Mouse (Mus musculus) liver, embryonic 14.5 days (tissue): ENCODE measurements around the gene Ppp1r14b. TPM values are rescaled to one million over a fixed set of nuclear protein-coding genes. Genes with fewer than 3 reads are reported as not detected.
A peak's percentile ranks its signal among the peaks of the same experiment; 100 is the strongest.

ENCODE experiments used
- ATAC-seq: fragments of 200-750 bp; cut with Nextera tagmentation; 2 replicates; pipeline ENCODE4 v1.8.0; 2017; ENCODE audit warnings: moderate number of reproducible peaks, mild to moderate bottlenecking, moderate library complexity; ENCODE audit not compliant: insufficient read depth
- DNase-seq, 3 experiments: peaks; one replicate each; pipeline ENCODE4 v3.0.0-alpha.2; 2012 to 2013; ENCODE audit warnings: low read depth in 3 of 3, low spot score in 3 of 3
- H3K27ac ChIP-seq: fragments of 300-500 bp; sonication (generic); 2 replicates; pipeline ENCODE4 v1.5.1; 2014; ENCODE audit warnings: moderate library complexity, mild to moderate bottlenecking, control low read depth, inconsistent platforms
- H3K27me3 ChIP-seq: fragments of 300-500 bp; sonication (generic); 2 replicates; pipeline ENCODE4 v1.6.1; 2014; ENCODE audit warnings: mild to moderate bottlenecking, low read length, moderate library complexity; ENCODE audit not compliant: control insufficient read depth, insufficient read depth
- H3K36me3 ChIP-seq: fragments of 300-500 bp; sonication (generic); replicated peaks from 2 replicates; pipeline ENCODE4 v1.6.1; 2014; ENCODE audit warnings: low read depth; ENCODE audit not compliant: control insufficient read depth, insufficient read depth
- H3K4me1 ChIP-seq, 2 experiments: fragments of 200-500 bp in 1 of 2; fragments of 300-500 bp in 1 of 2; sonication (generic) in 1 of 2; replicated peaks; 2 replicates each; pipeline ENCODE4 v1.6.1; 2012 to 2014; ENCODE audit warnings: antibody characterized with exemption in 1 of 2, inconsistent platforms in 1 of 2, low read length in 1 of 2; ENCODE audit not compliant: control insufficient read depth in 2 of 2, insufficient read depth in 2 of 2
- H3K4me2 ChIP-seq: fragments of 300-500 bp; sonication (generic); 2 replicates; pipeline ENCODE4 v1.6.1; 2014; ENCODE audit warnings: low read depth, mild to moderate bottlenecking, control low read depth, moderate library complexity
- H3K4me3 ChIP-seq, 2 experiments: fragments of 200-500 bp in 1 of 2; fragments of 300-500 bp in 1 of 2; sonication (generic) in 1 of 2; 2 replicates each; pipeline ENCODE4 v1.5.1; 2012 to 2014; ENCODE audit warnings: low read depth in 2 of 2, low read length in 2 of 2, mild to moderate bottlenecking in 2 of 2, control low read depth in 1 of 2, inconsistent platforms in 1 of 2, moderate library complexity in 1 of 2; ENCODE audit not compliant: insufficient read depth in 1 of 2
- H3K9ac ChIP-seq: fragments of 300-500 bp; sonication (generic); replicated peaks from 2 replicates; pipeline ENCODE4 v1.6.1; 2014; ENCODE audit warnings: mild to moderate bottlenecking, control low read depth, moderate library complexity
- H3K9me3 ChIP-seq: fragments of 300-500 bp; sonication (generic); 2 replicates; pipeline ENCODE4 v1.6.1; 2016; ENCODE audit warnings: low read length, mixed read lengths; ENCODE audit not compliant: control insufficient read depth
- CTCF ChIP-seq: IDR thresholded peaks from 2 replicates; pipeline ENCODE4 v1.5.1; 2016; ENCODE audit warnings: antibody characterized with exemption, low read depth, control low read depth
- EP300 ChIP-seq: IDR thresholded peaks from 2 replicates; pipeline ENCODE4 v1.6.1; 2016; ENCODE audit warnings: antibody characterized with exemption, low read depth
- WGBS: fragments of 180-500 bp; shearing (Covaris S2); extraction: QIAGEN DNeasy Blood & Tissue Kit; methylation state at CpG from one replicate; pipeline ENCODE4 v1.1.7; 2014; ENCODE audit not compliant: insufficient replicate concordance; 5-methylcytosine and 5-hydroxymethylcytosine counted together
- polyA plus RNA-seq, 2 experiments: library from polyadenylated mRNA; depleted of rRNA in 1 of 2; stranded (reverse) in 1 of 2; unstranded in 1 of 2; fragments of >200 nt; fragmentation: Nextera tagmentation in 1 of 2; extraction: Ambion mirVana in 1 of 2; gene quantifications; 2 replicates each; pipeline versions ENCODE4 v1.2.1 to v1.2.3; 2012 to 2014

Ppp1r14b gene
- polyA plus RNA-seq, 2 experiments, result 69.6 to 74.0 TPM

- Histone ChIP-seq H3K27me3 (no peaks in the 10 kb centered on the region), H3K4me3 (peak within 1 kb of the TSS; percentile 71 to 77), H3K27ac (peak within 1 kb of the TSS; percentile 72), H3K4me2 (peak within 1 kb of the TSS; percentile 96), H3K9ac (peak within 1 kb of the TSS; percentile 81), H3K36me3 (peaks cover 6% of the 10 kb centered on the region), H3K4me1 (peaks cover 14 to 25% of the 10 kb centered on the region in 2 experiments), H3K9me3 (no peaks in the 10 kb centered on the region)
- DNase-seq (no peak), ATAC-seq (no peak)
- TF ChIP-seq EP300 (0 out of 2 replicates have a peak, but pooled peaks have one; percentile 7), CTCF (peak; percentile 43)
- under 1% methylated on average over 16 of the region's 16 CpGs for WGBS
Measured at GRCm38 (mm10) chr19:6975537-6976521, 1.1 kb downstream of the Ppp1r14b start, which contains the start of gene Plcb3. Gene Plcb3, minus strand, starts transcription at chr19:6976470.

- Histone ChIP-seq H3K27me3 (no peaks in the 10 kb centered on the region), H3K4me1 (peaks cover 12 to 25% of the 10 kb centered on the region in 2 experiments), H3K36me3 (peaks cover 6% of the 10 kb centered on the region), H3K4me3 (peak overlapping the region; percentile 5 to 83; a peak in 3 of 4 replicates), H3K9ac (no peak overlapping the region; the same call in 1 of the 2 replicates), H3K4me2 (peak overlapping the region; percentile 90), H3K27ac (peak overlapping the region; percentile 63), H3K9me3 (no peaks in the 10 kb centered on the region)
- DNase-seq (no peak), ATAC-seq (no peak)
- no peak for TF ChIP-seq EP300
- TF ChIP-seq CTCF, result no peak
- 71% methylated on average over 13 of the region's 13 CpGs for WGBS
Measured at GRCm38 (mm10) chr19:6977759-6978638, 3.2 kb downstream of the Ppp1r14b start.

GRCm38 (mm10) chr19:6978639-6978974 is 3.8 kb downstream of the Ppp1r14b start:
- Histone ChIP-seq H3K27ac (peak overlapping the region; percentile 63), H3K4me2 (peak overlapping the region; percentile 90), H3K27me3 (no peaks in the 10 kb centered on the region), H3K9ac (peak overlapping the region; percentile 70), H3K9me3 (no peaks in the 10 kb centered on the region), H3K36me3 (peaks cover 6% of the 10 kb centered on the region), H3K4me3 (peak overlapping the region; percentile 70 to 83), H3K4me1 (peaks cover 12 to 25% of the 10 kb centered on the region in 2 experiments)
- 28% methylated on average over 3 of the region's 3 CpGs for WGBS
- no peak for TF ChIP-seq EP300
- TF ChIP-seq CTCF, result no peak
- DNase-seq (no peak), ATAC-seq (no peak)

GRCm38 (mm10) chr19:6979001-6979479 is 4.3 kb downstream of the Ppp1r14b start:
- DNase-seq, result peak in 1 of 3 experiments; percentile 59
- Histone ChIP-seq H3K36me3 (peaks cover 6% of the 10 kb centered on the region), H3K4me1 (peaks cover 8 to 22% of the 10 kb centered on the region in 2 experiments), H3K27me3 (no peaks in the 10 kb centered on the region), H3K4me3 (peak overlapping the region; percentile 70 to 83), H3K9ac (peak overlapping the region; percentile 70), H3K27ac (peak overlapping the region; percentile 63), H3K4me2 (peak overlapping the region; percentile 90), H3K9me3 (no peaks in the 10 kb centered on the region)
- ATAC-seq, result no peak
- TF ChIP-seq EP300 (no peak), CTCF (no peak)
- WGBS, result 5% methylated on average over 11 of the region's 11 CpGs
